Mouse (Mus musculus) heart, postnatal 0 days (tissue): ENCODE measurements around the gene Asic3.

Experiments
- CTCF ChIP-seq: IDR thresholded peaks from 2 replicates; pipeline ENCODE4 v1.5.1; 2016; ENCODE audit warnings: antibody characterized with exemption, control low read depth, low read depth
- EP300 ChIP-seq: IDR thresholded peaks from 2 replicates; pipeline ENCODE4 v1.6.1; 2016; ENCODE audit warnings: antibody characterized with exemption, low read depth

- TF ChIP-seq CTCF (no peak; the same call in 1 of the 2 replicates), EP300 (peak; percentile 31; the same call in 1 of the 2 replicates)
Observed at GRCm38 (mm10) chr5:24384407-24384806, 28.8 kb upstream of the Asic3 start.
